Mouse (Mus musculus) heart, embryonic 16.5 days (tissue): ENCODE data around the gene Fcho2. TPM values are rescaled to one million over a fixed set of nuclear protein-coding genes. Genes with fewer than 3 reads are reported as not detected.

ENCODE experiments used
- ATAC-seq: fragments of 200-750 bp; cut with Nextera tagmentation; replicated peaks from 2 replicates; pipeline ENCODE4 v1.8.0; 2017; ENCODE audit warnings: moderate number of reproducible peaks; ENCODE audit not compliant: insufficient read depth, low FRiP score; ENCODE audit errors: extremely low read depth
- H3K27ac ChIP-seq: fragments of 300-500 bp; sonication (generic); 2 replicates; pipeline ENCODE4 v1.5.1; 2014; ENCODE audit warnings: mild to moderate bottlenecking, low read length, control low read depth, moderate library complexity
- H3K27me3 ChIP-seq: fragments of 300-500 bp; sonication (generic); 2 replicates; pipeline ENCODE4 v1.6.1; 2014; ENCODE audit warnings: low read length, mixed read lengths; ENCODE audit not compliant: control insufficient read depth, insufficient read depth
- H3K36me3 ChIP-seq: fragments of 300-500 bp; sonication (generic); 2 replicates; pipeline ENCODE4 v1.6.1; 2014; ENCODE audit not compliant: control insufficient read depth, insufficient read depth
- H3K4me1 ChIP-seq: fragments of 300-500 bp; sonication (generic); 2 replicates; pipeline ENCODE4 v1.6.1; 2014; ENCODE audit warnings: low read length, mixed read lengths; ENCODE audit not compliant: control insufficient read depth, insufficient read depth
- H3K4me2 ChIP-seq: fragments of 300-500 bp; sonication (generic); 2 replicates; pipeline ENCODE4 v1.6.1; 2014; ENCODE audit warnings: low read depth, mild to moderate bottlenecking, control low read depth, low read length
- H3K4me3 ChIP-seq: fragments of 300-500 bp; sonication (generic); 2 replicates; pipeline ENCODE4 v1.5.1; 2014; ENCODE audit warnings: mild to moderate bottlenecking, control low read depth, low read length
- H3K9ac ChIP-seq: fragments of 300-500 bp; sonication (generic); 2 replicates; pipeline ENCODE4 v1.6.1; 2014; ENCODE audit warnings: low read length, control low read depth
- H3K9me3 ChIP-seq: fragments of 300-500 bp; sonication (generic); replicated peaks from 2 replicates; pipeline ENCODE4 v1.6.1; 2016; ENCODE audit warnings: low read length; ENCODE audit not compliant: control insufficient read depth
- WGBS: fragments of 180-500 bp; shearing (Covaris S2); extraction: QIAGEN DNeasy Blood & Tissue Kit; methylation state at CpG from one replicate; pipeline ENCODE4 v1.1.7; 2014; 5-methylcytosine and 5-hydroxymethylcytosine counted together
- polyA plus RNA-seq: library from polyadenylated mRNA; unstranded; fragments of >200 nt; fragmentation: Nextera tagmentation; extraction: Ambion mirVana; gene quantifications from 2 replicates; pipeline ENCODE4 v1.2.1, GENCODE M21; 2015

Fcho2 gene
- polyA plus RNA-seq, result 26.2 and 28.2 TPM in 2 replicates

GRCm38 (mm10) chr13:98815147-98815785, at the start of gene Fcho2:
Gene Fcho2 (minus strand): TSS chr13:98815449.
- Histone ChIP-seq H3K4me2 (peak within 1 kb of the TSS; percentile 78), H3K4me3 (peak within 1 kb of the TSS; percentile 94), H3K27me3 (no peaks in the 10 kb centered on the region), H3K27ac (peak within 1 kb of the TSS; percentile 98), H3K36me3 (no peaks in the 10 kb centered on the region), H3K9me3 (no peaks in the 10 kb centered on the region), H3K4me1 (peaks cover 10% of the 10 kb centered on the region), H3K9ac (peak within 1 kb of the TSS; percentile 98)
- under 1% methylated on average over 45 of the region's 61 CpGs for WGBS
- peak; percentile 95 for ATAC-seq

- Histone ChIP-seq H3K4me3 (no peak overlapping the region), H3K27me3 (no peaks in the 10 kb centered on the region), H3K36me3 (peaks cover 66% of the 10 kb centered on the region), H3K4me1 (no peaks in the 10 kb centered on the region), H3K4me2 (no peak overlapping the region), H3K27ac (no peak overlapping the region), H3K9me3 (no peaks in the 10 kb centered on the region), H3K9ac (no peak overlapping the region)
- 88% methylated on average over 8 of the region's 8 CpGs for WGBS
- ATAC-seq, result no peak
Observed at GRCm38 (mm10) chr13:98855291-98855690, 40.0 kb upstream of the Fcho2 start.

GRCm38 (mm10) chr13:98845794-98846193, 30.5 kb upstream of the Fcho2 start:
- H3K36me3 ChIP-seq, result peaks cover 32% of the 10 kb centered on the region
- WGBS, result 66% methylated on average over 1 of the region's 1 CpGs

GRCm38 (mm10) chr13:98836423-98837088, 21.3 kb upstream of the Fcho2 start:
- Histone ChIP-seq H3K9me3 (no peaks in the 10 kb centered on the region), H3K9ac (no peak overlapping the region), H3K4me3 (no peak overlapping the region), H3K27me3 (no peaks in the 10 kb centered on the region), H3K4me1 (no peaks in the 10 kb centered on the region), H3K27ac (no peak overlapping the region), H3K4me2 (no peak overlapping the region), H3K36me3 (peaks cover 19% of the 10 kb centered on the region)
- no peak for ATAC-seq
- 93% methylated on average over 6 of the region's 6 CpGs for WGBS

More at GRCm38 (mm10) chr13:98845794-98846193, 30.5 kb upstream of the Fcho2 start:
- no peaks in the 10 kb centered on the region for H3K4me1 ChIP-seq
- H3K9me3 ChIP-seq, result no peaks in the 10 kb centered on the region
- no peaks in the 10 kb centered on the region for H3K27me3 ChIP-seq
- H3K9ac ChIP-seq, result no peak overlapping the region
- H3K27ac ChIP-seq, result no peak overlapping the region
- H3K4me2 ChIP-seq, result no peak overlapping the region
- H3K4me3 ChIP-seq, result no peak overlapping the region
- ATAC-seq, result no peak

GRCm38 (mm10) chr13:98835740-98836139, 20.5 kb upstream of the Fcho2 start:
- ATAC-seq, result no peak
- Histone ChIP-seq H3K36me3 (peaks cover 19% of the 10 kb centered on the region), H3K27ac (no peak overlapping the region), H3K4me1 (no peaks in the 10 kb centered on the region), H3K9ac (no peak overlapping the region), H3K27me3 (no peaks in the 10 kb centered on the region), H3K4me2 (no peak overlapping the region), H3K9me3 (no peaks in the 10 kb centered on the region), H3K4me3 (no peak overlapping the region)
- 73% methylated on average over 5 of the region's 5 CpGs for WGBS

- Histone ChIP-seq H3K4me2 (no peak overlapping the region), H3K27me3 (no peaks in the 10 kb centered on the region), H3K4me1 (no peaks in the 10 kb centered on the region), H3K36me3 (peaks cover 12% of the 10 kb centered on the region), H3K9me3 (no peaks in the 10 kb centered on the region), H3K9ac (no peak overlapping the region), H3K4me3 (no peak overlapping the region), H3K27ac (no peak overlapping the region)
- ATAC-seq, result no peak
- WGBS, result 80% methylated on average over 3 of the region's 3 CpGs
Observed at GRCm38 (mm10) chr13:98834723-98835122, 19.5 kb upstream of the Fcho2 start.

- no peaks in the 10 kb centered on the region for H3K4me1 ChIP-seq
- no peak overlapping the region for H3K9ac ChIP-seq
- no peak for ATAC-seq
- WGBS, result 38% methylated on average over 1 of the region's 1 CpGs
- H3K27ac ChIP-seq, result no peak overlapping the region
- H3K4me2 ChIP-seq, result no peak overlapping the region
- no peaks in the 10 kb centered on the region for H3K9me3 ChIP-seq
- H3K4me3 ChIP-seq, result no peak overlapping the region
- H3K27me3 ChIP-seq, result no peaks in the 10 kb centered on the region
- peaks cover 12% of the 10 kb centered on the region for H3K36me3 ChIP-seq
Observed at GRCm38 (mm10) chr13:98834199-98834598, 18.9 kb upstream of the Fcho2 start.

GRCm38 (mm10) chr13:98832451-98833450, 17.5 kb upstream of the Fcho2 start:
- Histone ChIP-seq H3K36me3 (peaks cover 7% of the 10 kb centered on the region), H3K4me2 (no peak overlapping the region), H3K9ac (no peak overlapping the region), H3K27ac (no peak overlapping the region), H3K4me3 (no peak overlapping the region), H3K4me1 (no peaks in the 10 kb centered on the region), H3K9me3 (no peaks in the 10 kb centered on the region), H3K27me3 (no peaks in the 10 kb centered on the region)
- no peak for ATAC-seq
- 77% methylated on average over 10 of the region's 10 CpGs for WGBS
